Mouse (Mus musculus): Measurements from ENCODE around the gene Nle1.

DNA sequence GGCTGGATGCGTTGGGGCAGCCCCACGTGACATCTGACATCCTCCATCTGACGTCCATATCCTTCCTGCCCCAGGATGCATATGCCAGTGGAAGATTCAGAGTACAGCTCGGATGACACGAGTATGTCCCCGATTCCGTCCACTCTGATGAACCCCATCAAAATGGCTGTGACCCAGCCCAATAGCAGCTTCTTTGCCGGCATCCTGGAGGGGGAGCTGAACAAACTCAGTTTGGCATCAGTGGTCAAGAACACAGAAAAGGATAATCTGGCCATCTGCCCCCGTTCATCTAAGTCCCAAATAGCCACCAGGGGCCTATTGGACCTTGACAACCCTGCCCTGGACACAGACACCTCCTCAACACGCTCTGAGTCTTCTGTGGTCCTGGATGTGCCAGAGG lies 10.7 kb downstream of the Nle1 start:
- TF ChIP-seq CTCF (IDR thresholded peaks at IDR 0.05; ENCODE audit: low read depth): no peak
- no peak for TF ChIP-seq EP300 (IDR thresholded peaks at IDR 0.05; ENCODE audit: low read depth)
